Mouse (Mus musculus): ENCODE measurements around the gene Stx16.

The Stx16 gene

GRCm38 (mm10) chr2:174076433-174076824 is 321 bp downstream of the Stx16 start:
- DNase-seq = peak; percentile 30

- DNase-seq = no peak
Measured at GRCm38 (mm10) chr2:174077004-174077695, 1.0 kb downstream of the Stx16 start.

- no peak for DNase-seq
Measured at GRCm38 (mm10) chr2:174077776-174078338, 1.7 kb downstream of the Stx16 start.

- no peak for DNase-seq
Measured at GRCm38 (mm10) chr2:174081833-174082232, 5.7 kb downstream of the Stx16 start.

- DNase-seq = no peak
Measured at GRCm38 (mm10) chr2:174082380-174082918, 6.3 kb downstream of the Stx16 start.

GRCm38 (mm10) chr2:174095086-174095485 is 19.0 kb downstream of the Stx16 start:
- DNase-seq = no peak

- no peak for DNase-seq
Measured at GRCm38 (mm10) chr2:174102399-174102798, 26.3 kb downstream of the Stx16 start.

GRCm38 (mm10) chr2:174103527-174103926 is 27.4 kb downstream of the Stx16 start:
- DNase-seq = no peak

GRCm38 (mm10) chr2:174107375-174107774 is 31.3 kb downstream of the Stx16 start:
- no peak for DNase-seq

- peak; percentile 70 for DNase-seq
Measured at GRCm38 (mm10) chr2:174109991-174110782, 34.1 kb downstream of the Stx16 start, which contains the start of gene Npepl1. TSS of gene Npepl1 (plus strand) at chr2:174110349.

- DNase-seq = no peak
Measured at GRCm38 (mm10) chr2:174110783-174111549, 34.9 kb downstream of the Stx16 start.

- no peak for DNase-seq
Measured at GRCm38 (mm10) chr2:174112931-174113330, 36.8 kb downstream of the Stx16 start.

GRCm38 (mm10) chr2:174114148-174114864 is 38.2 kb downstream of the Stx16 start:
- DNase-seq = no peak

GRCm38 (mm10) chr2:174116929-174117328 is 40.8 kb downstream of the Stx16 start:
- DNase-seq = no peak

- DNase-seq = no peak
Measured at GRCm38 (mm10) chr2:174118141-174118540, 42.0 kb downstream of the Stx16 start.

- no peak for DNase-seq
Measured at GRCm38 (mm10) chr2:174119259-174119658, 43.2 kb downstream of the Stx16 start.

GRCm38 (mm10) chr2:174120631-174121030 is 44.5 kb downstream of the Stx16 start:
- DNase-seq = no peak

- no peak for DNase-seq
Measured at GRCm38 (mm10) chr2:174121411-174121947, 45.4 kb downstream of the Stx16 start.

GRCm38 (mm10) chr2:174122331-174122730 is 46.2 kb downstream of the Stx16 start:
- no peak for DNase-seq

GRCm38 (mm10) chr2:174123731-174124130 is 47.6 kb downstream of the Stx16 start:
- peak; percentile 1 for DNase-seq

- DNase-seq = peak; percentile 79
Measured at GRCm38 (mm10) chr2:174126522-174127375, 50.6 kb downstream of the Stx16 start.
